Mouse (Mus musculus) intestine, embryonic 14.5 days (tissue): Measurements from ENCODE around the gene Qtrt2. TPM values are rescaled to one million over a fixed set of nuclear protein-coding genes. Genes with fewer than 3 reads are reported as not detected.

Experiments
- ATAC-seq: fragments of 200-750 bp; cut with Nextera tagmentation; replicated peaks from 2 replicates; pipeline ENCODE4 v1.8.0; 2017; ENCODE audit warnings: low read depth, moderate number of reproducible peaks, moderate TSS enrichment, moderate library complexity; ENCODE audit not compliant: low FRiP score, low TSS enrichment
- DNase-seq: peaks from one replicate; pipeline ENCODE4 v3.0.0-alpha.2; 2018; ENCODE audit warnings: low spot score
- H3K27ac ChIP-seq: fragments of 300-500 bp; sonication (generic); 2 replicates; pipeline ENCODE4 v1.5.1; 2014; ENCODE audit warnings: low read depth, mild to moderate bottlenecking, control low read depth
- H3K27me3 ChIP-seq: fragments of 300-500 bp; sonication (generic); replicated peaks from 2 replicates; pipeline ENCODE4 v1.6.1; 2014; ENCODE audit warnings: low read length, control low read depth; ENCODE audit not compliant: control insufficient read depth, insufficient read depth
- H3K36me3 ChIP-seq: fragments of 300-500 bp; sonication (generic); 2 replicates; pipeline ENCODE4 v1.6.1; 2014; ENCODE audit warnings: low read length, control low read depth; ENCODE audit not compliant: control insufficient read depth, insufficient read depth
- H3K4me1 ChIP-seq: fragments of 300-500 bp; sonication (generic); replicated peaks from 2 replicates; pipeline ENCODE4 v1.6.1; 2014; ENCODE audit warnings: low read length, control low read depth, mixed read lengths; ENCODE audit not compliant: control insufficient read depth, insufficient read depth
- H3K4me2 ChIP-seq: fragments of 300-500 bp; sonication (generic); 2 replicates; pipeline ENCODE4 v1.6.1; 2014; ENCODE audit warnings: low read length
- H3K4me3 ChIP-seq: fragments of 300-500 bp; sonication (generic); 2 replicates; pipeline ENCODE4 v1.5.1; 2014; ENCODE audit warnings: low read depth, low read length, control low read depth, mixed read lengths
- H3K9ac ChIP-seq: fragments of 300-500 bp; sonication (generic); 2 replicates; pipeline ENCODE4 v1.6.1; 2014; ENCODE audit warnings: mild to moderate bottlenecking, low read length
- H3K9me3 ChIP-seq: fragments of 300-500 bp; sonication (generic); 2 replicates; pipeline ENCODE4 v1.6.1; 2016; ENCODE audit warnings: low read length, control low read depth; ENCODE audit not compliant: control insufficient read depth
- WGBS: fragments of 180-500 bp; shearing (Covaris S2); extraction: QIAGEN DNeasy Blood & Tissue Kit; methylation state at CpG from one replicate; pipeline ENCODE4 v1.1.7; 2014; 5-methylcytosine and 5-hydroxymethylcytosine counted together
- polyA plus RNA-seq: library from polyadenylated mRNA; unstranded; fragments of >200 nt; fragmentation: Nextera tagmentation; extraction: Ambion mirVana; gene quantifications from 2 replicates; pipeline ENCODE4 v1.2.1, GENCODE M21; 2014

Qtrt2 gene
- 34.3 and 38.0 TPM in 2 replicates for polyA plus RNA-seq

GRCm38 (mm10) chr16:43926341-43926859, at the start of gene Qtrt2:
Gene Qtrt2 (minus strand): TSS chr16:43926809.
- no peaks in the 10 kb centered on the region for H3K9me3 ChIP-seq
- no peaks in the 10 kb centered on the region for H3K4me1 ChIP-seq
- WGBS = 68% methylated on average over 6 of the region's 6 CpGs
- no peaks in the 10 kb centered on the region for H3K27me3 ChIP-seq
- H3K4me3 ChIP-seq = no peak within 1 kb of the TSS
- H3K27ac ChIP-seq = no peak within 1 kb of the TSS
- DNase-seq = no peak
- no peak for ATAC-seq
- no peak within 1 kb of the TSS for H3K4me2 ChIP-seq
- no peaks in the 10 kb centered on the region for H3K36me3 ChIP-seq
- H3K9ac ChIP-seq = no peak within 1 kb of the TSS

- DNase-seq (no peak), ATAC-seq (no peak)
- Histone ChIP-seq H3K36me3 (no peaks in the 10 kb centered on the region), H3K4me3 (no peak overlapping the region), H3K4me1 (no peaks in the 10 kb centered on the region), H3K27ac (no peak overlapping the region), H3K27me3 (peaks cover 11% of the 10 kb centered on the region; the same call in 1 of the 2 replicates), H3K9ac (no peak overlapping the region), H3K9me3 (no peaks in the 10 kb centered on the region), H3K4me2 (no peak overlapping the region)
- 87% methylated on average over 22 of the region's 22 CpGs for WGBS
Measured at GRCm38 (mm10) chr16:43973606-43974220, 47.1 kb upstream of the Qtrt2 start.

- no peaks in the 10 kb centered on the region for H3K4me1 ChIP-seq
- 87% methylated on average over 11 of the region's 11 CpGs for WGBS
Measured at GRCm38 (mm10) chr16:43973147-43973546, 46.5 kb upstream of the Qtrt2 start.

GRCm38 (mm10) chr16:43972391-43972790, 45.8 kb upstream of the Qtrt2 start:
- WGBS = 90% methylated on average over 2 of the region's 2 CpGs
- DNase-seq = peak; percentile 24

More at GRCm38 (mm10) chr16:43973147-43973546, 46.5 kb upstream of the Qtrt2 start:
- no peak overlapping the region for H3K4me2 ChIP-seq
- H3K36me3 ChIP-seq = no peaks in the 10 kb centered on the region
- H3K9ac ChIP-seq = no peak overlapping the region
- no peak for DNase-seq
- H3K4me3 ChIP-seq = no peak overlapping the region
- H3K27ac ChIP-seq = no peak overlapping the region
- ATAC-seq = no peak
- peaks cover 6% of the 10 kb centered on the region; the same call in 1 of the 2 replicates for H3K27me3 ChIP-seq
- no peaks in the 10 kb centered on the region for H3K9me3 ChIP-seq

GRCm38 (mm10) chr16:43971741-43972140, 45.1 kb upstream of the Qtrt2 start:
- Histone ChIP-seq H3K27ac (no peak overlapping the region), H3K4me2 (no peak overlapping the region), H3K4me3 (no peak overlapping the region), H3K27me3 (no peaks in the 10 kb centered on the region), H3K9ac (no peak overlapping the region), H3K9me3 (no peaks in the 10 kb centered on the region), H3K4me1 (no peaks in the 10 kb centered on the region), H3K36me3 (no peaks in the 10 kb centered on the region)
- no peak for DNase-seq
- WGBS = 75% methylated on average over 9 of the region's 9 CpGs
- ATAC-seq = no peak

More at GRCm38 (mm10) chr16:43972391-43972790, 45.8 kb upstream of the Qtrt2 start:
- no peak for ATAC-seq
- no peak overlapping the region for H3K4me2 ChIP-seq
- H3K4me3 ChIP-seq = no peak overlapping the region
- H3K9ac ChIP-seq = no peak overlapping the region
- H3K27ac ChIP-seq = no peak overlapping the region
- H3K36me3 ChIP-seq = no peaks in the 10 kb centered on the region
- H3K4me1 ChIP-seq = no peaks in the 10 kb centered on the region
- no peaks in the 10 kb centered on the region for H3K9me3 ChIP-seq
- H3K27me3 ChIP-seq = 0 out of 2 replicates have a peak, but pooled peaks cover 4% of the 10 kb centered on the region

GRCm38 (mm10) chr16:43971189-43971588, 44.6 kb upstream of the Qtrt2 start:
- 91% methylated on average over 11 of the region's 11 CpGs for WGBS
- DNase-seq (no peak), ATAC-seq (no peak)
- Histone ChIP-seq H3K4me1 (no peaks in the 10 kb centered on the region), H3K27me3 (no peaks in the 10 kb centered on the region), H3K27ac (no peak overlapping the region), H3K4me3 (no peak overlapping the region), H3K36me3 (no peaks in the 10 kb centered on the region), H3K4me2 (no peak overlapping the region), H3K9ac (no peak overlapping the region), H3K9me3 (no peaks in the 10 kb centered on the region)

- no peak for DNase-seq
- no peak for ATAC-seq
Measured at GRCm38 (mm10) chr16:43970426-43970825, 43.8 kb upstream of the Qtrt2 start.

GRCm38 (mm10) chr16:43965781-43966389, 39.3 kb upstream of the Qtrt2 start:
- 86% methylated on average over 13 of the region's 13 CpGs for WGBS
- H3K36me3 ChIP-seq = no peaks in the 10 kb centered on the region
- no peaks in the 10 kb centered on the region for H3K4me1 ChIP-seq
- no peaks in the 10 kb centered on the region for H3K27me3 ChIP-seq
- no peak overlapping the region for H3K9ac ChIP-seq
- H3K4me3 ChIP-seq = no peak overlapping the region
- H3K9me3 ChIP-seq = no peaks in the 10 kb centered on the region
- ATAC-seq (no peak), DNase-seq (no peak)
- H3K27ac ChIP-seq = no peak overlapping the region
- no peak overlapping the region for H3K4me2 ChIP-seq

More at GRCm38 (mm10) chr16:43970426-43970825, 43.8 kb upstream of the Qtrt2 start:
- Histone ChIP-seq H3K9ac (no peak overlapping the region), H3K27me3 (no peaks in the 10 kb centered on the region), H3K27ac (no peak overlapping the region), H3K4me1 (no peaks in the 10 kb centered on the region), H3K36me3 (no peaks in the 10 kb centered on the region), H3K4me2 (no peak overlapping the region), H3K4me3 (no peak overlapping the region), H3K9me3 (no peaks in the 10 kb centered on the region)
- WGBS = 79% methylated on average over 3 of the region's 3 CpGs
